Mouse (Mus musculus) spleen, postnatal 4 days (tissue): ENCODE data around the gene Frrs1l.

ENCODE experiments used
- DNase-seq, 2 experiments: peaks; one replicate each; pipeline ENCODE4 v3.0.0; 2022; ENCODE audit warnings: low spot score in 2 of 2

Frrs1l gene

DNA sequence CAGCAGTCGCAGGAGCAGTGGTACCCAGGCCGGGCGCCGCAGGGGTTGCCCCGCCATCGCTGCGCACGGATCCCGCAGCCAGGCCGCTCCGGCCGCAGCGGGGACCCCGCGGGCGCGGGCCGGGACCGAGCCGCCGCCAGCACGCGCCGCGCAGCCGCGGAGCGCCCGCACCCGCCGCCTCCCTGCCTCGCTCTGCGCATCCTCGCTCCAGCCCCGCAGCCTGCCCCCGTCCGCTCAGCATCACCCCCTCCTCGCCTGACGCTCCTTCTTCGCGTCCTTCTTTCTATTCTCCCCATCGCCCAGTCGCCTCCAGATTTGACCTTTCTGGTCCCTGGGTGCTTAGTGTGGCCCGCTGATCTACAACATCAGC, at the start of gene Frrs1l:
Gene Frrs1l, minus strand, starts transcription at position 177 of the 370 bp plus-strand sequence.
- DNase-seq = no peak

DNA sequence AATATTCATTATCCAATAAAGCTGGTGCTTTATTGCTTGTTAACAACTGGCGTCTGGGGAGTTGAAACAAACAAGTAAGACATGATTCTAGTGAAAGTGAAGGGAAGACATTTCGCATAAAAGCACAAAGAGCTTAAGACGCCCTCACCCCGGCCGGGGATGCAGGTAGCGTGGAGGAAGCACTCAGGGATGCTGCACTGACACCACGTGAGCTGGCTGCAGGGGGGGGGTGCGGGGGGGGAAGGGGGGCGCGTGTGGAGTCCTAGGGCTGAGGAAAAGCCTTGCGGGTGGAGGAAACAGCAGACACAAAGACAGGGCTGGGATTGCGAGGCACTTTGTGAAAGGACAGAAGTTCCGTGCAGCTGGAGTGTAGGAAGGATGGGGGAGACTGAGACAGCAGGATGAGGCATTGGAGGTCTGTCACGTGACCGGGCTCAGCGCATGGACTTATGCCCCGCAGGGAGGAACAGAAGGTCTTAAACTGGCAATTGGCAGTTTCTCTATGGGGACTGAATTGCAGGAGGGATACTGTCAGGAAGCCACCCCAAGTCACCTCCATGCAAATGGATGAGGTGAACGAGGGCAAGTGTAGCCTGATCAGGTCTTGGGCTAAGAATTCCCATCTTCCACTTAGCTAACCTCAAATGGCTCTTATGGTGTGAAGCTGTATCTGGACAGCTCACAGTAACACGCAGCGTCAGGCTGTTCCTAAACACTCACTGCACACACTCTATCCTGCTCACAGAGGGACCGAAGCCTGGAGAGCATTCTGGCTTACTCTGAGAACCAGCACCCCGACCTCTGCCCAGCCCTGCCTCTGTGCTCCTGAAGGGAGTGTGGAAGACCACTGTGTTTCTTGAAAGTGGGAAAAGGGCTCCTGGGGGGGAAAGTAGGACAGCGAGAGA, 49.2 kb upstream of the Frrs1l start:
- DNase-seq = no peak

DNA sequence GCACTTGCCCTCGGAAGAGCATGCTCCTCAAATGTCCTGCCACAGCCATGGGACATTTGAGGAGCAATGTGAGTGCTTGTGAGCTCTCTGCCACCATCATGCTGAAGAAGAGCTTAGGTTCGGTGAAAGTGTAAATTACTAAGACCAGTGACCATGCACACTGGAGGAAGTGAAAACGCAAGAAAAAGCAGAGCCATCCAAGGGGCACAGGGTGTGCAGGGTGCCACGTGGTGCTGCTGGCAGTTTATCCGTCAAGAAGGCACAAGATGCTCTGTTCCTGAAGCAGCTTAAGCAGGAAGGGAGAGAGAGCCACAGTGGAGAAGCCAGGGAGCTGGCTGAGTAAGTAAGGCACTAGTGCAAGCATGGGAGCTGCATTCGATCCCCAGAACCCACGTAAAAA, 47.4 kb upstream of the Frrs1l start:
- DNase-seq = no peak

DNA sequence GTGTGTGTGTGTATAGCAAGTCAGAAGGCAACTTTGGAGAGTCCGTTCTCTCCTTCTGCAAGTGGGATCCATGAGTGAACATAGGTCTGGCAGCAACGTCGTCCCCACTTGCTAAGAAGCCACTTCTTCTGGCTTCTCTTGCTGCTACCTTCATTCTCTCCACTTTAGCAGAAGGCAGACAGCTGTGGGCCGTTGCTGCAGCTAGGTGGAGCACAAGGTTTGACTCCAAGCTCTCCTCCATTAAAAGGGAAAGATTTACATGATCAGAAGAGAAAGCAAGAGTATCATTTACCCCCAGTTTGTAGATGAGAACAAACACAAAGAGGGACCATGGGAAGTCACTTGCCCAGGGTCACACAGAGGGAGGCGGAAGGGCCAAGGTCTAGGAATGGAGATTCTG, 44.0 kb upstream of the Frrs1l start:
- no peak for DNase-seq

DNA sequence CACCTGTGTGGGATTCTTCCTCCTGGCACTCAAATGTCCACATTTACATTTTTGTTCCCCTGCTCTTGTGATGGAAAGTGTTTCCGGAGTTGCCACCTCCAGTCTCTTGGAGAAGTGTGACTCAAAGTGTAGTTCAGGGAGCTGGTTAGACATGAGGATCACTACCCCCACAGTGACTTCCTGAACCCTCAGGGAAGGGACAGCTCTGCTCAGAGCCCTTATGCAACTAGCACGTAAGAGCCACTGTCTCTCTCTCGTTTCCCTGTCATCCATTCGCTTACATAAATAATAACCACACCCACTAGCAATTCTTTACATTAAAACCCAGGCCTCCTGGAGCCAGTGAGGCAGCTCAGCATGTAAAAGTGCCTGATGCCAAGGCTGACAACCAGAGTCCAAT, 41.2 kb upstream of the Frrs1l start:
- DNase-seq = no peak

DNA sequence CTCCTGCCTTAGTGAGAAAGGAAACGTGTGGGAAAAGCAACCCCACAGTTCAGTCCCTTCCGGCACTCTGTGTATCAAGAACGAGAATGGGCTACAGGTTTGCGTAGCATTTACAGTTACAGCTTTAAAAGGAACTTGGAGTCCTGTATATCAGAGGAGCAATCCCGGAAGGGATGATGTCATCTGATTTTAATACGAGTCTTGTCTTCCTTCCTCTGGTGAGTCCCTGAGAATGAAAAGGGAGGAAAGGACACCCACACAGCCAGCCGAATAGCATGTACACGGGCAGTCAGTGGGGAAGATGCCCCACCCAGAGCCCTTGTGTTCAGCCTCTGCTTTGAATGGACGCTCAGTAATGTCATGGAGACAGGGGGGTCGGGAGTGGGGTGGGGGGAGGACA, 37.8 kb upstream of the Frrs1l start:
- no peak for DNase-seq

DNA sequence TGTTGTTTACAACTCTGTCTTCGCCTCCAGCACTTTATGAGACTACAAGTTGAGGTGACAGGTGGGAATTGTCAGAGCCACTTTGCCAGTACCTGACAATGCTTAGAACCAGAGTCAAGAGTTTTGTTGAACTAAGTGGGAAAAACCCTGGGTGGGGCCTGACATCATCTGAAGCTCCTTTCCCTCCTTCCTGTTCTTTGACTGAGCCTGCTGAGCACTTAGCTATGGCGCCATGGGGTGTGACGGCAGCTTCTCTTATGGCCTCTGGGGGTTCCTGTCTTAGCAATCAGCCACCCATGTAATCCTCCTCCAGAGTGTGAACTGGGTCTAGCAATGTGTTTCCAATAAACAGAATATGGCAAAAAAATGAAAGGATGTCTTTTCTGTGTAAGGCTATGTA, 33.3 kb upstream of the Frrs1l start:
- DNase-seq = no peak

DNA sequence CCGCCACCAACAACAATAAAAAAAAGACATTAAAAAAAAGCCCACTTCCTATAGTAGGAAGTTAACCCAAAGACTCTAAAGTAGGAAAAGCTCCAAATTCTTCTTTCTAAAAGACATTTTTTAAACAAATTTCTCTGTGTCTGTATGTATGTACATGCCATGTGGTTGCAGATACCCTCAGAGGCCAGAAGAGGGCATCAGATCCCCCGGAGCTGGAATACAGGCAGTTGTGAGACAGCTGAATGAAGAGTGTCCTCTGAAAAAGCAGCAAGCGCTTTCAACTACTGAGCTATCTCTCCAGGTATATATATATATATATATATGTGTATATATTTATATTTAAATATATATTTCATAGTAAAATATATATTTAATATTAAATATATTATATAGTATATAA, 31.1 kb upstream of the Frrs1l start:
- DNase-seq = no peak

DNA sequence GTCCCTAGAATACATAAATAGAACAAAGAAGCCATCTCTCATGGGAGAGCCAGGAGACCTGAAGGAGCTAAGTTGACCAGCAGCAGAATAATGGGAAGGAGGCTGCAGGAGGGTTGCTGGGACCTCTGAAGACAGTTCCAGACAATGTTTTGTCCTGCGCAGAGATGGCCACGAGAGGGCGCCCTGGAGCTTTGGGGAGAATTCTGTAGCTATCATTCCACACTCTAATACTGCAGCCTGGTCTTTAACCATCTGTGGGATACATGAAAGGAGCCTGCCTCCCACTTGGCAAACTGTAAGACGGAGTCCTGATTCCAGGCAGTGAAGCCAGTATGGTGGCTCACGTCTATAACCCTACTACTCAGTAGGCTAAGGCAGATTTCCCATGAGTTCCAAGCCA, 27.0 kb upstream of the Frrs1l start:
- DNase-seq = peak; percentile 67 to 92

DNA sequence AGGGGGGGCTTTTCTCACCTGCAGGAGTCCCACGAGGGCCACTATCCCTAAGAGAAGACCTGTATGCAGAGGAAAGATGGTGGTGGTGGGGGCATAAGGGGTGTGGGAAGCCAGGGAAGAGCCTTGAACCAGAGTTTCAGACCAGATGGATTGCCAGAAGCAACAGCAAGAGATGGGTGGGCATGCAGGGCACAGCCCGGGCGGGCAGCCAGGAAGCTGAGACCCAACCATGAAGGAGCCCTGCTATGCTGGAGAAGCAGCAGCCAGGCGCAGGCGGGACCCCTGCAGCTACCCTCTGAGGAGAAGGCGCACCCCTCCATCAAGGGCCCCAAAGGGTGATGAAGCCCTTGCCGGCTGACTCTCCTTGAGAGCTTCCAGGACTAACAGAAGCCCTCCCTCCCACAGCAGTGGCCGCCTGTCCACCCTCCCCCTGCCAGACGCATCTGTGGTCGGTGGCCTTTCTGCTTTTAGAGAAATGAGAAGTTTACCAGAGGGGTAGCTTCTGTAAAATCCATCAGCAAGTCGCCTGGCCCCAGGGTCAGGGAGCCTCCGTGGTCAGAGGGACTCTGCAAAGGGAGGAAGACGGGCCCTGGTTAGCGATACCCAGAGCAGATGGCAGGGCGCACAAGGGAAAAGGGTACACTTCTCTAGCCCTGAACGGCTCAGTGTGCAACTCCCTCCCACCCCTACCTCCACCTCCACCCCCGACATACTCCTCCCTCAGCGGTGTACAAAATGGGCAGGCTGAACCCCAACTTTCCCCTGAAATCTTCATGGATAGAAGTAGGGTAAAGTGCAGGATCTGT, 26.4 kb upstream of the Frrs1l start:
- DNase-seq = no peak

DNA sequence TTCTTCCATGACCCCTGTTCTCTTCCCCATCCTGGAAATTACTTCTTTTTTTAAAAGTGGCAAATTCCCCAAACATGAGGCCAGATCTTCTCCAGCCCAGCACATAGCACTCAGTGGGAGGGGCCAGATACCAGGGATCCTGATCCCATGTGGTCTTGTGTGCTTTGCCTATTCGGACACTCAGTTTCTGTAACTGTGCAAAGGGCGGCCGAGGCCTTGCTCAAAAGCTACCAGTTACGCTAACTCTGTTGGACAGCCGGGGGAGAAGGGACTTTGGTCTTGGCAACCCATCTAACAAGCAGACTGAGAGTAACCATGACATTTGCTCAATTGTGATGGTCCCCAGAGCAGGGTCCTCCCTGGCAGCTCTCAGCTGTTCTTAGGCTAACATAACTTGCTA, 24.8 kb upstream of the Frrs1l start:
- no peak for DNase-seq

DNA sequence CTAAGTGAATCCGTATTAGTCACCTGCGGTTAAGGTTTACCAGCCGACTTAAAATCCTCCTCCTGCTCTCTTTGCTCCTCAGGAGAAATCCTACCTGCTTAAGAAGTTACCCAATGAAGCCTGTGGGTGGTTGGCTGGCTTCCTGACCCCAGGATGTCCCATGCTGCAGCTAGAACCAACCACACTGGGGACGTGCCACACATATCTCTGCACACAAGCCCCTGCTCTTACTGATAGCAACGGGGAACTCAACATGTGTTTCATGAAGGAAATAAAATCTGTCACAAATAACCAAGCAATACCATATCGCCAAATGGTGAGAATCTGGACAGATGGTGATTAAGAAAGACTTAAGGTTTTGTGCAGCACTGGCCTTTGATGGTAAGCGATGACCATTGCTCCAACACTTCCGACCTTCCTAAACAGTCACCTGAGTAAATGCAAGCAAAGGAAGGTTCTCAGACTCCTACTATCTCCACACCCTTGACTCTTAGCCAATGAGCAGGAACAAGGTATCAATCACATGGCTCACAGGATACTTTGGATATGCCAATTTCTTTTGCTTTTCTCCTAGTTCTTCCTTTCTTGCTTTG, 21.4 kb upstream of the Frrs1l start:
- no peak for DNase-seq

DNA sequence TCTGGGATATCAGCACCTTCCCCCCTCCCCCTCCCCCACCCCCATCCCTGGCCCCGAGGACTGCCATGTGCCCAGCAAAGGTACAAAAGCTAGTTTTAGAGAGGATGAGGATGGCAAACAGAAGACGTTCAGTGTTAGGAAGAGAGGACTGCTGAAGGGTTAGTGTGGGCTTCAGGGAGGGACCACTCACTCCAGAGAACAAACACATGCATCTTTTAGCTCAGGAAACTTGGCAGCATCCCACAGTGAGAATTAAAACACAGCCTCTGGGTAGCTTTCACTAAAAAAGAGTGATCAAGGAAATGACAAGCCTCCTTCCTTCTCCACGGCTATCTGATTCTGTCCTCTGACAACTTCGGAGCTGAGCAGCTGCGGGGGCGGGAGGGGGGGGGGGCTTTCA, 20.7 kb upstream of the Frrs1l start:
- no peak for DNase-seq

DNA sequence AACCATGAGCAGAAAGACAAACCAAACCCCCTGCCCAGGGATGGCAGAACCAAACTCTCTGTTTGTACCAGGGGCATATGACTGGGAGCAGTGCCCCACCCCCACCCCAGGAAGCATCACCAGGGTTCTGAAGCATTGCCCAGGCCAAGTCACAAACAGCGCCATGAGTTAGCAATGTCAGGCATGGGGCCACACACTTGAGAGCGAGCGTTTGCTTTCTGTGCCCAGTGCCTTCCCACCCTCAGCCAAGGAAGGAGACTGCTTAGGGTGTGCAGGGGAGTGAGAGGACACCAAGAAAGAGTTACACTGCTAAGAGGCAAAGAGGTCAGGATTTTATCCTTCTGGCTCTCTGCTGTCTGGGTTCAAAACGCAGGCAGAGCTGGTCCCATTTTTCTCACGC, 20.2 kb upstream of the Frrs1l start:
- DNase-seq = no peak

DNA sequence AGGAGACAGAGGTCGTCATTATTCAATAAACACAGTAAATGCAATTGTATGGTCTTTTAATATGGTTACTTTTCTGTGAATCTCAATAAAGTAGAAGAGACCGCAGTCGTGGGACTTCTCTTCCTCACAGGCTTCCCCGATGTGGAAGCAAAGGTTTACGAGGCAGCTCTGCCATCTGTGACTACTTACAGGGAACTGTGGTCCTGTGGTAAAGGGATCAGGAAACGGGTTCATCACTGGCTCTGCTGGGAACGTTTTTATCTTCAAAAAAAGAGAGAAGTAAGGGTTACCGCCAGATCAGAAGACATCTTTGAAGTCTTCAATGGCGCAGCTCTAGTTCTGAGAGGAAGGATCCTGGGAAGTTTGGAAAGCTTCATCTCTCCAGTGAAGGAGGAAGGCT, 17.5 kb upstream of the Frrs1l start:
- no peak for DNase-seq

DNA sequence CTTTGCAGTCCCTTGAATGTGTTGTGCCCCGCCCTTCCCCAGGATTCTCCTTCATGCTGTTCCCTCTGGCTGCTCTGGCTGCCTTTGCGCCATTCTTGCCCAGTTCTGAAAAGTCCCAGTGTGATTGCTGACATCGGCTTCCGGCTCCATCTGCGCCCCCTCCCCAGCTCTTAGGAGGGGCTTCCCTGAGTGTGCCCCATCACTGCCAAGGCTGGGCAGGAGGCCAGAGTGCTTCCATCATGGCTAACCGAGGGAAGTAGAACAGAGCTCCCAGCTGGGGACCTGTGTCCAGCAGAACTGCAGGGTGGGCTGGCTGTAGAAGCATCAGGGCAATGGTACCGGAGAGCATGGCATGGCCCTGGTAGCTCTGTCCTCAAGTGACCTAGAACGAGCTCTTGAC, 14.8 kb upstream of the Frrs1l start:
- no peak for DNase-seq

DNA sequence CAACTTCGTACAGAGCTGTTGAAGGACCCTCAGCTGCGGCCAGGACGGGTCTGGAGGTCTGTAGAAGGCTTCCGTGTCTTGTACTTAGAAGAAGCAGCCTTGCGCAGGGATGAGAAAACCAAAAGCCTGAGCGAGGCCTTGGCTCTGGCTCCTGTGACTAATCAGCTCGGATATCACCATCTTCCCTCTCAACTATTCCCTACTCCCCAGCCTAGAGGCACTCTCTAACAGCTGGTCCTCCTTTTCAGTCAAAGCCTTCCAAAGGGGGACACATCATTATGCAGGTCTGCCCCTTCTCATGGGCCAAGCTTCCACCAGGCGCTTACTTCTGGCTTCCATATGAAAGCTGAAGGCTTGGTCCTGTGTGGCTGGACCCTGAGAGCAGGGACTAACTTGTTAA, 13.7 kb upstream of the Frrs1l start:
- DNase-seq = no peak

DNA sequence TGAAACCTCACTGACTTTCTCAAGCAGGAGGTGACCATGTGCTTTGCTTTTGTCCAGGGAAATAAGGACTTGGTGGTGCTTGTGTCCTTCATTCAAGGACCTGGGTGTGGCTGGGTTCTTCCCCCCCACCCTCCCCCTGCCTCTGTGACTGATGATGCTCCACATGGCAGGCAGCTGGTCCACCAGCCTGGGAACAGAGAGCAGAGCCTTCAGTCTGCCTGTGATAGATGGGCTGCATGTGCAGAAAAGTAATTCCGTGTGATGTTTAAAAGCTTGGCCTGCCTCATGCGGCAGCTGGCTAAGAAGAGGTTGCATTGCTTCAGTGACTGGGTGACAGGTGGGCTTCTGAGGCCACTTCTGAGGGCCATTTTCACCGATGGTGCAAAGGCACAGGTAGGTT, 12.6 kb upstream of the Frrs1l start:
- no peak for DNase-seq

DNA sequence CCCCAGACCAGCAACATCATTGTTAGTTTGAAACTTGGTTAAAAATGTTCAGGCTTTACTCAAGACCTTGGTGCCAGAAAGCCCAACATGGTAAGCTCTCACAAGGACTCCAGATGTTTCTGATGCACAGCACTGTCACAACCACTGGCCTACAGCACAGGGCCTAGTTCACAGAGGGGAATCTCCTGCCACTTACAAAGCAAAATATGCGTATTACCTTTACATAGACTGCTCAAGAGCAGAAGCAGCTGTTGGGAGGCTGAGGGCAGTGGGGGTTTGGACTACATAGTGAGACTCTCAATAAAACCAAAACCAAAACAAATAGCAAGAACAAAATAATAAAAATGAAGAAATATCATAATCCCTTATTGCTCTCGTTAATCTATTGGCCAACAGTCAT, 11.2 kb upstream of the Frrs1l start:
- no peak for DNase-seq

DNA sequence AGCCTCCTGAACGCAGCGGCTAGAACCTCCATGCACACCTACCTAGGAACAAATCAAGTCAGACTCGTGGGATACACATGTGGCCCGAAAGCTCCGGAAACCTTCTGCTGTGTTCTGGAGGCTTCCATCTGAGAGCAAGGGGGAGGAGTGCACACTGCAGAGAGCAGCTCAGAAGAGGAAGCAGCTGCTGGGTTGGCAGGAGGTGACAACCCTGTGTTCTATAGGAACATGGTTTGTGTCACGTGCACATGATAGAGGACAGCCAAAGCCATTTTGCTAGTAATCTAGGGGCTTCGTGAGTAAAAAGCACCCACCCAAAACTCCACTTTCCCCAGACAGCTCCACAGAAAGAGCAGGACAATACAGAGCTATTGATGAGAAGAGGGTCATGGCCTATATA, 3.1 kb upstream of the Frrs1l start:
- no peak for DNase-seq

DNA sequence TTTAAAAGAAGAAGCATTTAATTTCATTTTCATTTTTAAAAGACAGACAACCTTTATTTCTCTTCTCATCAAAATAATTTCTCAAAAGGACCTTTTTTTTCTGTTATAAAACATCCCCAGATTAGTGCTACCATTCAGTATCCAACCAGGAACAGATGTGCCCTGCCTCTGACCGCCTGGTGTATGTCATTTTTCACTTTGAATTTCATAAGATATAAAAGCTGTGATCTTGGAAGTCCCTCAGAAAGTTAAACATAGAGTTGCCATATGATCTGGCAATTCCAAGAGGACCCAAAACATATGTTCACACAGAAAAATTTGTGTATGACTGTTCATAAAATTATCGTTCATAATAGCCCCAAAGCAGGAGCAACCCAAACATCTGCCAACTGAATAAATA, 1.8 kb upstream of the Frrs1l start:
- no peak for DNase-seq

DNA sequence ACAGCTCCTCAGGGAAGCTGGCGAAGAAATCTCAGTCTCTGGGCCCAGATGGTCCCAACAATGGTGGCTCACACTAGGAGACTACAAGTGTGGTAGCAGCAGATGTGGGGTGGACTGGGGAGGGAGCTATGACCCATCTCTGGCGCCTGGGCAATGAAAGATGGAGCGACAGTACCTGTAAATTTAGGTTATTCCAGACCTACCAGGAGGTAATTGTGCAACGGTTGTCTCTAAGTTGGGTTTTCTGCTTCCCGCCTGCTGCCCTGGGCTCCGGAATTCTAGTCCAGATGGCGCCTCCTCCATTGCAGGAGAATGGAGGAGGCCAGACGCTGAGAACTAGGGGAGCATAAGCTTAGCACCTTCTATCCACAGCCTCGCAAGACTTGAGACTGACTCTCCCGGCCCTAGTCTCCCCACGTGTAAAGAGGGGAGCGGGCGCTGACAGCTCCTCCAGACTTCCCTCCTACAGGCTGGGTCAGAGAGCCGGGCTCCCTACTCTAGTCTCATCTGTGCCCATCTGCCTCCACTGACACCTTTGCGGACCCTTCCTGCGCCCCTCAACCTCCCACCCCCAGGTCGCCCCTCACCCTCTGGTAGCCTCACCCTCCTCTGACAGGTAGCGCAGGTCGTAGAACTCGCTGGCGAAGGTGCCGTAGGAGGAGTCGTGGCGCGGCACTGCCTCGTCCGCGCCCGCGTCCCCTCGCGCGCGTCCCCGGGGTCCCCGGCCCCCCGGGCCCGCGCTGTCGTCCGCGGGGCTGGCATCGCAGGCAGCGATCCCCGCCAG, 568 bp downstream of the Frrs1l start:
- DNase-seq = no peak
